Mouse (Mus musculus): ENCODE data around the gene Rundc3a.

DNA sequence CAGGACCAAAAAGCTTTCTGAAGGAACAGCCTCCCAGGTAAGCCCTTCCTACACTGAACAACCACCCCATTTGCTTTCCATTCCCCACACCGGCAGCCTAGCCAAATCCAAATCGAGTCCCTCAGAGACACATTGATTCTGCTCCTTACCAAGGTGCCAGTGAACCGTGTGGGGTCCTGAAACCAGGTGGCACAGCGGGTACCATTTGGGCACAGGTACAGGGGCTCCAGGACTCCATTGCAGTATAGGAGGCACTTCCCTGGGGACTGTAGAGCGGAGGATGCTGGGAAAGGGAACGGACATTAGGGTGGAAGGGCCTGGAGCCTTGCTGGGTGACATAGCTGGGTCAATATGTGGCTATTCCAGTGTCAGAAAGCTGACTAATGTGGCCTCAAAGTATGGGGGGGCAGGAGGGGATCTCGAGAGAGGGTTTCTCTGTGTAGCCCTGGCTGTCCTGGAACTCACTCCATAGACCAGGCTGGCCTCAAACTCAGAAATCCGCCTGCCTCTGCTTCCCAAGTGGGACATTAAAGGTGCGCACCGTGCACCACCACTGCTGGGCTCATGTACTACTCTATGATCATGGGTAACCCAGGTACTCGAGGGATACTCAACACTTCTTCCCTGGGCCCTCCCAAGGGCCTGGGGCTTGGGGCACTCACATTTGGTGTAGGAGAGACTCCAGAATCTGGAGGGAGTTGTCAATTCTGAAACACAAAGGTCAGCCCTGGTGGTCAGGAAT lies 12.5 kb downstream of the Rundc3a start:
- TF ChIP-seq POLR2A (IDR thresholded peaks at IDR 0.05; ENCODE audit: insufficient read length, low read depth) (no peak), E2F4 (IDR thresholded peaks at IDR 0.05; ENCODE audit: insufficient read depth) (no peak), MAX (IDR thresholded peaks at IDR 0.05; ENCODE audit: low read depth) (no peak), POLR2AphosphoS2 (IDR thresholded peaks at IDR 0.05; ENCODE audit: insufficient read length, low read depth) (no peak), REST (IDR thresholded peaks at IDR 0.05; ENCODE audit: insufficient read depth, insufficient read length) (no peak), CEBPB (IDR thresholded peaks at IDR 0.05; ENCODE audit: insufficient read depth, poor library complexity, severe bottlenecking) (no peak), USF1 (IDR thresholded peaks at IDR 0.05; ENCODE audit: low read depth) (no peak), TCF12 (IDR thresholded peaks at IDR 0.05; ENCODE audit: insufficient read depth, poor library complexity, severe bottlenecking) (no peak), MYOG (IDR thresholded peaks at IDR 0.05; ENCODE audit: control insufficient read depth in 1 of 3, insufficient read depth in 1 of 3, insufficient read length in 2 of 3, low read depth in 2 of 3) (no peak)

All from myocyte (in vitro differentiated cells).